Mouse (Mus musculus) left cerebral cortex, postnatal 25 days (tissue): Measurements from ENCODE around the gene Pdk2. TPM values are rescaled to one million over a fixed set of nuclear protein-coding genes. Genes with fewer than 3 reads are reported as not detected.

Experiments used
- DNase-seq, 2 experiments: peaks; one replicate each; pipeline ENCODE4 v3.0.0; 2022; ENCODE audit warnings: low spot score in 2 of 2, mixed read lengths in 1 of 2
- intact Hi-C: fragments of 180-260 bp; cut with DNase I; formaldehyde crosslinking; loops from one replicate; pipeline ENCODE4 v1.15.1; 2025
- total RNA-seq, 2 experiments: library from RNA; stranded (reverse); gene quantifications; 2 replicates each; pipeline ENCODE4 v1.2.3; 2021

Pdk2 gene
- total RNA-seq, 2 experiments from 2014 or later: 87.3 to 88.7 TPM

GRCm38 (mm10) chr11:94992754-94993606 is 48.2 kb downstream of the Pdk2 start:
- intact Hi-C loops: loop anchor here (5.0 kb wide), 2 partner anchors 44 to 666 kb away; partner anchors contain the start of gene Ankrd40
- DNase-seq: peak in 1 of 2 experiments; percentile 51

- no peak for DNase-seq
- intact Hi-C loops: loop anchor here (5.0 kb wide), 2 partner anchors 45 to 665 kb away; partner anchors contain the start of gene Ankrd40
Measured at GRCm38 (mm10) chr11:94992480-94992753, 48.7 kb downstream of the Pdk2 start.

- DNase-seq: no peak
- intact Hi-C loops: loop anchor here (5.0 kb wide), 2 partner anchors 45 to 665 kb away; partner anchors contain the start of gene Ankrd40
Measured at GRCm38 (mm10) chr11:94991641-94992479, 49.3 kb downstream of the Pdk2 start.

GRCm38 (mm10) chr11:94990749-94991577 is 50.2 kb downstream of the Pdk2 start, which contains the start of gene Ppp1r9b:
Gene Ppp1r9b (plus strand): TSS chr11:94991035.
- intact Hi-C loops: loop anchor here (5.0 kb wide), 2 partner anchors 46 to 664 kb away; partner anchors contain the start of gene Ankrd40
- peak; percentile 92 to 94 for DNase-seq

GRCm38 (mm10) chr11:94990102-94990748 is 50.9 kb downstream of the Pdk2 start:
- intact Hi-C loops: loop anchor here (5.0 kb wide), 2 partner anchors 47 to 663 kb away; partner anchors contain the start of gene Ankrd40
- no peak for DNase-seq

GRCm38 (mm10) chr11:94989562-94990017 is 51.6 kb downstream of the Pdk2 start:
- intact Hi-C loops: loop anchor here (1.0 to 5.0 kb wide), 3 partner anchors 10 to 662 kb away; partner anchors contain the start of gene Ankrd40
- DNase-seq: peak; percentile 88 to 93

- intact Hi-C loops: loop anchor here (1.0 kb wide), 1 partner anchor 10 kb away; no protein-coding TSS in a partner anchor
- peak in 1 of 2 experiments; percentile 65 for DNase-seq
Measured at GRCm38 (mm10) chr11:94988780-94989561, 52.2 kb downstream of the Pdk2 start.

GRCm38 (mm10) chr11:94987851-94988250 is 53.3 kb downstream of the Pdk2 start:
- no peak for DNase-seq
- intact Hi-C loops: no loop called here

GRCm38 (mm10) chr11:94987341-94987740 is 53.8 kb downstream of the Pdk2 start:
- no peak for DNase-seq
- intact Hi-C loops: no loop called here

- no peak for DNase-seq
- intact Hi-C loops: no loop called here
Measured at GRCm38 (mm10) chr11:94986435-94986834, 54.7 kb downstream of the Pdk2 start.

- intact Hi-C loops: no loop called here
- DNase-seq: no peak
Measured at GRCm38 (mm10) chr11:94985822-94986221, 55.3 kb downstream of the Pdk2 start.

- intact Hi-C loops: no loop called here
- no peak for DNase-seq
Measured at GRCm38 (mm10) chr11:94985140-94985539, 56.0 kb downstream of the Pdk2 start.

- intact Hi-C loops: loop anchor here (1.0 to 5.0 kb wide), 3 partner anchors 10 to 63 kb away; partner anchors contain the start of gene Pdk2
Measured at GRCm38 (mm10) chr11:94979462-94980179, 61.5 kb downstream of the Pdk2 start.

GRCm38 (mm10) chr11:94978947-94979346 is 62.2 kb downstream of the Pdk2 start:
- intact Hi-C loops: loop anchor here (1.0 to 5.0 kb wide), 3 partner anchors 10 to 63 kb away; partner anchors contain the start of gene Pdk2
- DNase-seq: peak; percentile 95 to 99

More at GRCm38 (mm10) chr11:94979462-94980179, 61.5 kb downstream of the Pdk2 start:
- no peak for DNase-seq

- intact Hi-C loops: loop anchor here (2.0 to 5.0 kb wide), 2 partner anchors 22 to 64 kb away; partner anchors contain the start of gene Pdk2
- no peak for DNase-seq
Measured at GRCm38 (mm10) chr11:94978178-94978915, 62.8 kb downstream of the Pdk2 start.
